Mouse (Mus musculus) cerebellum, adult 2 months (tissue): ENCODE measurements around the gene Abcb8.
A peak's percentile ranks its signal among the peaks of the same experiment; 100 is the strongest.

Experiments
- CTCF ChIP-seq: fragments of 200-500 bp; IDR thresholded peaks from 2 replicates; pipeline ENCODE4 v1.5.1; 2011; ENCODE audit warnings: low read depth, mild to moderate bottlenecking, control low read depth, low read length, moderate library complexity, borderline replicate concordance; ENCODE audit not compliant: insufficient read depth
- POLR2A ChIP-seq: fragments of 200-500 bp; IDR thresholded peaks from 2 replicates; pipeline ENCODE4 v1.6.1; 2011; ENCODE audit warnings: low read length, control low read depth, borderline replicate concordance; ENCODE audit not compliant: insufficient read depth

DNA sequence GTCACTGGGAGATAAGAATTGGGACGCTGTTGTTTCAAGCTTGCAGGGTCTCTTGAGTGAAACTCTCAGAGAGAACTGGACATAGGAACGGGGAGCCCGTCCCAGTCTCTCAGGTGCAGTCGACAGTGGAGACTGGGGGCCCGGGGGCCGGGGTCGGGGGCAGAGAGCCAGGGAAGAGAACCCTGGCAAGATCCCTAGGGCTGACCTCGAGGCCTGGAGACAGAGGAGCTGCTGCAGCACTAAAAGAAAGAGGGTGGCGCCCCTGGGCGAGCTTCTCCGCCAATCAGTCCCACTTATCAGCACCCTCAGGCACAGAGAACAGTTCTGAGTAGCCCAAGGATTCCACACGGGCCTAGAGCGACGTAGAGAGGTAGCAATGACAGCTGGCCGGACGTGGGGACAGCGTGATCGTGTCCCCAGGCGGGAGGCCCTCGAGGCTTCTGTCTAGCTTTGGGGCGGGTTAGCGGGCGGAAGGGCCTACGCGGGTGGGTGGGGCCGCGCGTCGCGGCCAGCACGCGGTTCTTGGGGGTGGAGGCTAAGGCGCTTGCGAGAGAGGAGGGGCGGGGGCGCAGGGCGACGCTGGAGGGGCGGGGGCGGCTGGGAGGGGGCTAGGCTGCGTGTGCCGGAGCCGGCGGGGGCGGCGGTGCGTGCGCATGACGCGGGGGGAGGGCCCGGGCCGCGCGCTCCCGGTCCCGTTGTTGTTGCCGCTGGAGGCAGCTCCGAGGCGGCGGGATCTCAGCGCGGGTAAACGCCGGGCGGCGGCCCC is 58.0 kb downstream of the Abcb8 start:
- TF ChIP-seq CTCF = no peak
- peak; percentile 46; the same call in 1 of the 2 replicates for TF ChIP-seq POLR2A
